Mouse (Mus musculus): ENCODE data around the gene Hoxa9.

Hoxa9 gene

DNA sequence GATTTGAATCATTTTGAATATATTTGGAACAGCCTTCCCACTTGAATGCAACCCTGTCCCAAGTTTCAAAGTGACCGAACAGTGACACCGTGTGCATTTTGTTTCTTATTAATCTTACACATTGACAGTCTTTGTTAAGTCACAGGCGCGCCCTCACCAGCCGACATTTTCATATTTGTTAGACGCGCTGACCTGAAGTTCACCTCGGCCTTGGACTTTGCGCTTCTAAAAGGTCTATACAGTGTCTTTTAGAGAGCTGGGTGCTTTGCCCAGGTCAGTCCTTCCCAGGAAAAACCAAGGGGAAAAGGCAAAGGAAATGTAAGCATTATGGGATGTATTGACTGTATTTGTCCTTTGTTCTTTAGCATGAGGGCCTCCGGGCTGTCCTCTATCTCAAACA is 36.2 kb downstream of the Hoxa9 start:
- in situ Hi-C loops (cut with MboI; ENCODE audit: unreplicated experiment in 2 of 2) = no loop called here

DNA sequence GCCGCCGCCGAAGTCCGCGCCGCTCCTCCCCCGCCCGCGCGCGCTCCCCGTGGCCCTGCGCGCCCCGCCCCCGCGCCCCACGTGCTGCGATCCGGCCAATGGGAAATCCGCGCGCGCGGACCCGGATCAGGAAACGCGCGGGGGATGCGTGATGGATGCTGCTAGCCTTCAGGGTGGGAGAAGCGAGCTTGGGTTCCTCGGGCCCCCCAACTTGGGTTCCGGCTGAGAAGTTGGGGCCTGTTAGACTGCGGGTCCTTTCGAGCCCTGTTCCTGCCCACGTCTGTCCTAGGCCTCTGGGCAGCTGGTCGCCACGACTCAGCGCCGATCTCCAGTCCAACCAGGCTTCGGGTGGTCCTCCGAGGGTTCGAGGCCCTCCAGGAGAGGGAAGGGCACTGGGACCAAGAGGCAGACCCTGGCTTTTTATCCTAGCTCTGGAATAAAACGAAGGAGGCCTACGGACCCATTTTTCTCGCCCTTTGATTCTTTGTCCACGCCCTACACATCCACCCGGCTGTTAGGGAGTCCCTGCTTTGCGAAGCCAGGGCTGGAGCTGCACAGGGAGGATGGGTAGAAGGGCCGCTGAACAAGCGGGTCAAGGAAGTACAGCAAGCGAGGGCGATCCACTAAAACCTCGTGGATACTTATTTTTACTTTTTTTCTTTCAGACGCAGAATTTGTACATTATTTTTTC is 38.9 kb downstream of the Hoxa9 start:
- in situ Hi-C loops (cut with MboI; ENCODE audit: unreplicated experiment in 2 of 2) = no loop called here

GRCm38 (mm10) chr6:52190906-52191810 is 39.7 kb downstream of the Hoxa9 start, which contains the start of gene Hoxa4:
Gene Hoxa4 (minus strand): TSS chr6:52191753.
- in situ Hi-C loops (cut with MboI; ENCODE audit: unreplicated experiment in 2 of 2) = no loop called here

GRCm38 (mm10) chr6:52190410-52190809 is 40.5 kb downstream of the Hoxa9 start:
- in situ Hi-C loops (cut with MboI; ENCODE audit: unreplicated experiment in 2 of 2) = no loop called here

DNA sequence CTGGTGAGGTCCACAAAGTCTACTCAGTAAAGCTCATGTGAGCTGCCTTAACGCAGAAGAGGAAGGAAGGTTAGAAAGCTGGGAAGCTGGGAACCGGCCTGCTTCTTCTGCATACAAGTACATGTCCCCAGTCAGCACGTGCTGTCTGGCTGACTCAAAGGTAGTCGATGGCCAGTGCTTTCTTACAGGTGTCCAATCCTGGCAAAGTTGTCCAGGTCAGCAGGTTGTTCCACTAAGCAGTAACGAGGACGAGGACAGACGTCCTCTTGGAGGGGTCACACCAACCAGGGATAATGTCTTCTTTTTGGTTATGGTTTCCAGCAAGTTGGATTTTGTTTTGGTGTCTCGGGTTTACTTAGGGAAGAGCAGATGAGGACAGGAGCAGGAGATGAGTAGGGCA is 41.0 kb downstream of the Hoxa9 start:
- in situ Hi-C loops (cut with MboI; ENCODE audit: unreplicated experiment in 2 of 2) = no loop called here

GRCm38 (mm10) chr6:52189172-52189591 is 41.7 kb downstream of the Hoxa9 start:
- in situ Hi-C loops (cut with MboI; ENCODE audit: unreplicated experiment in 2 of 2) = no loop called here

DNA sequence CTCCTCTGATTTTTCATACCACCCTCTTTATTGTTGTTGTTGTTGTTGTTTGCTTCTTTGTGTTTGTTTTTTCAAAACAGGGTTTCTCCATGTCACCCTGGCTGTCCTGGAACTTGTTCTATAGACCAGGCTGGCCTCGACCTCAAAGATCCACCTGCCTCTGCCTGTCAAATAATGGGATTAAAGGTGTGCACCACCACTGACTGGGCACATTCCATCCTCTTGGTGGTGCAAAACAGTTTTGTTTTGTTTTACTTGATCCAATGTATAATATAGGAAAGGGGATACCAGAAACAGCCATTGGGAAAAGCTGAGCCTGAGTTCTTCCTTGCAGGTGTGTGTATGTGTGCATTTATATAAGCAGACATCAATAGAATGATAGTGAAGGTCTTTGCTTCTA is 44.4 kb downstream of the Hoxa9 start:
- in situ Hi-C loops (cut with MboI; ENCODE audit: unreplicated experiment in 2 of 2) = no loop called here

DNA sequence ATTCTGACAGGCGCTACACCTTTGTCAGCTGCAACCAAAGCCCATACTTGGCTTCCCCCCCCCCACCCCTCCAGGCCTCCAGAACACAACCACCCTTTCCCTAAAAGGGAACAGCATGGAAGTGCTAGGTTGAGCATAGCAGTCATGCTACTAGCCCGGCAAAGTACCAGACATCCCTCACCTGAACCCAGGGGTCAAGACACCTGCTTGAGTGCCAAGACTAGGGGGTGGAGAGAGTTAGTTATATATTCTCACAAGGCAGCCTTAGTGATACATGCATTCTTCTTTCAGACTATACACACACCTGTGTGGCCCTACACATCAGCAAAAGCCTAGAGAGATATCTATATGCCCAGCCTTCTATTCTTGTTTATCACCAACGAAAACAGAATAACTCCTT is 45.1 kb downstream of the Hoxa9 start:
- in situ Hi-C loops (cut with MboI; ENCODE audit: unreplicated experiment in 2 of 2) = no loop called here

- in situ Hi-C loops (cut with MboI; ENCODE audit: unreplicated experiment in 2 of 2) = no loop called here
Measured at GRCm38 (mm10) chr6:52185222-52185621, 45.7 kb downstream of the Hoxa9 start.

GRCm38 (mm10) chr6:52184668-52185067 is 46.2 kb downstream of the Hoxa9 start:
- in situ Hi-C loops (cut with MboI; ENCODE audit: unreplicated experiment in 2 of 2) = no loop called here

GRCm38 (mm10) chr6:52183311-52184080 is 47.4 kb downstream of the Hoxa9 start:
- in situ Hi-C loops (cut with MboI; ENCODE audit: unreplicated experiment in 2 of 2) = no loop called here

GRCm38 (mm10) chr6:52182793-52183192 is 48.1 kb downstream of the Hoxa9 start:
- in situ Hi-C loops (cut with MboI; ENCODE audit: unreplicated experiment in 2 of 2) = no loop called here

DNA sequence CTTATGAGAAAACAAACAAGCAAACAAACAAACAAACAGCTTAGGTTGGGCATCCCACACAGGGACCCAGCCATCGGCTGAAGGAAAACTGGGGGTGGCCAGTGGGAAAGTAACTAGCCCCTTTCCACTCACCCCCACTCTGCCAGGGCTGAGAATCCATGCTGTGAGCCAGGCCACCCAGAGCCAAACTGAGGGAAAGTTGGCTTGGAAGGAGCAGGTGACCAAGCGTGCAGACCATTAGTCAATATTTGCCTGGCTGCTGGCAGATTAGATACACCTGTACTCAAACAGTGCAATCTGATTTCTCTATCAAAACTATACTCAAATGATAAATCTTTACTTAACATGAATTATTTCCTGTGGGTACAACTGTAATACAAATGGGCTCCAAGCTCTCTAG is 48.9 kb downstream of the Hoxa9 start:
- in situ Hi-C loops (cut with MboI; ENCODE audit: unreplicated experiment in 2 of 2) = no loop called here

DNA sequence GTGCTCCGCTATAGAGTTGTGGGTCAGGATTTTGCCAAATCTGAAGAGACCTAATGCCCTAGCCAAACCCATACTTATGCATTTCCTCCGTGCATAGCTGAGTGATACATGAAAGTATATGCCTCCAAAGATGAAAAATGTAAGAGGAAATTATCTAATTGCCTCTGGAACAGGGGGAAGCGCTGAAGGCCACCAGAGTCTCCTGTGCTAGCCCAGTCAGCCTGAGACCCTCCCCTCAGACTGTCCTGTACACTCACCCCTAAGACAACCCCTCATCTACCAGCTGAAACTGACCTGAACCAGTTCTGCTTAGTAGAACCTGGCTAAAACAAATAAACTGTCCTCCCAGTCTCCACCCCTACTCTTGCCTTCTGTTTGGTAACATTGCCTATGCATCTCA is 50.2 kb downstream of the Hoxa9 start:
- in situ Hi-C loops (cut with MboI; ENCODE audit: unreplicated experiment in 2 of 2) = no loop called here

- in situ Hi-C loops (cut with MboI; ENCODE audit: unreplicated experiment in 2 of 2) = no loop called here
Measured at GRCm38 (mm10) chr6:52180213-52180710, 50.6 kb downstream of the Hoxa9 start.

- in situ Hi-C loops (cut with MboI; ENCODE audit: unreplicated experiment in 2 of 2) = no loop called here
Measured at GRCm38 (mm10) chr6:52179690-52180089, 51.2 kb downstream of the Hoxa9 start.

- in situ Hi-C loops (cut with MboI; ENCODE audit: unreplicated experiment in 2 of 2) = no loop called here
Measured at GRCm38 (mm10) chr6:52178918-52179665, 51.8 kb downstream of the Hoxa9 start.

- in situ Hi-C loops (cut with MboI; ENCODE audit: unreplicated experiment in 2 of 2) = no loop called here
Measured at GRCm38 (mm10) chr6:52177806-52178205, 53.1 kb downstream of the Hoxa9 start.

DNA sequence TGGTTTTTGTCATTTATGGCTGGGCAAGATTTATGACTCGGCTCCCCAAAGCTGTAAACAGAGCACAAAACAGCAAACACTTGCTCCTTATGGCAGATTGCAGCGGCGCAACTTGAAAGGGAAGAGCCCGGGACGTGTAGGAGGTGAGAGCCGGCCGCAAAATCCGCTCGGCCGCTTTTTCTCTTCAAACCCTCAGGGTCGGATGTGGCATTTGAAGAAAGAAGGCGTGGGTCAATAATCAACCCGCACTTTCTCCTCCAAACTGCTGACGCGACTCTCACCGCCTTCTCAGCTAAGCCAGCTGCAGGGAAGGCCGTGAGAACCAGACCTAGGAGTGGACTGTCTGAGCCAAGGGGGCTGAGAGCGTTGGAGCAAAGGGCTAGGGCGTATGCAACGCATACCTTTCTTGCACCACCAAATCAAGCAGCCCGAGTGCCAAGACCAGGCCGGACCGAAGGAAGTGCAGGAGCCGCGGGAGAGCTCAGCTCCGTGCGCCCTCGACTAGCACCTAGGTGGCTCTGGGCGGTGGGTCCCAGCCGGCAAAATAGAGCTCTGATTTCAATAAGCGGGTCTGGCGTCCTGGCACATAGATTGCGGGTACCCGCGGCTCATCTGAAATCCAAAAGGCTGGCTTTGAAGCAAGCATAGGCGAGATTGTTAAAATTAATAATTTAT is 53.7 kb downstream of the Hoxa9 start, which contains the start of gene 5730596B20Rik:
Gene 5730596B20Rik, plus strand, starts transcription at position 438 of the 675 bp plus-strand sequence.
- in situ Hi-C loops (cut with MboI; ENCODE audit: unreplicated experiment in 2 of 2) = no loop called here

DNA sequence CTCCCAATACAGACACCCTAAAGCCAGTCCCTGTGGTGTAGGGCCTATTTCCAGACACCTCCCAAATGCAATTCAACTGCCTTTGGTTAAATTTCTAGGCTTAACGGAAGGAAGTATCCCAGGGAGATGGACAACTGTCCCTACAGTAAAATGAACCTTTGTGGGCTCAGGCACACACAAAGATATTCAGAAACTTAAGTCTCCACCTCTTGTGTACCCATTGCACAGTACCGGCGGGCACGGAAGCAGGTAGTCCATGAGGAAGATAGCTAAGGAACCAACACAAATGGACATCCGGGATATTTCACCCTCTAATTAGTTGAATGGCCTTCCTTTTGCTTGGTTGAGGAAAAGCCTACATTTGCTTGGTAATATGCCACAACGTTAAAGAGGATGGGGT is 54.5 kb downstream of the Hoxa9 start:
- in situ Hi-C loops (cut with MboI; ENCODE audit: unreplicated experiment in 2 of 2) = no loop called here
